Mouse (Mus musculus) cerebellum, postnatal 4 days (tissue): ENCODE data around the gene Wasf2.
"Not testable (repeated sequence)": the region's sequence is repeated elsewhere in the genome, so short reads cannot be mapped to it uniquely, and the experiment has no call there.

Experiments
- DNase-seq, 2 experiments: peaks; one replicate each; pipeline ENCODE4 v3.0.0; 2022; ENCODE audit warnings: low spot score in 2 of 2, mixed read lengths in 1 of 2

Gene Wasf2

DNA sequence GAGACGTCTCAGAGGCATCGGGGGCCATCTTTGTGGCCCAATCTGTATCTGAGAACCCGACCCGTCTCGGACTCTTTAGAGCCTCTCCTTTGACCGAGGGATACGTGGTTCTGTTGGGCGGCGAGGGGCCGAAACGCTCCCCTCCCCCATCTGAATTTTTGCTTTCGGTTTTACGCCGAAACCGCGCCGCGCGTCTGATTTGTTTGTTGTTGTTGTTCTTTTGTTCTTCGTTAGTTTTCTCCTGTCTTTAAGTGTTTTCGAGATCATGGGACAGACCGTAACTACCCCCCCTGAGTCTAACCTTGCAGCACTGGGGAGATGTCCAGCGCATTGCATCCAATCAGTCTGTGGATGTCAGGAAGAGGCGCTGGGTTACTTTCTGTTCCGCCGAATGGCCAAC is 33.6 kb upstream of the Wasf2 start:
- not testable (repeated sequence) for DNase-seq

DNA sequence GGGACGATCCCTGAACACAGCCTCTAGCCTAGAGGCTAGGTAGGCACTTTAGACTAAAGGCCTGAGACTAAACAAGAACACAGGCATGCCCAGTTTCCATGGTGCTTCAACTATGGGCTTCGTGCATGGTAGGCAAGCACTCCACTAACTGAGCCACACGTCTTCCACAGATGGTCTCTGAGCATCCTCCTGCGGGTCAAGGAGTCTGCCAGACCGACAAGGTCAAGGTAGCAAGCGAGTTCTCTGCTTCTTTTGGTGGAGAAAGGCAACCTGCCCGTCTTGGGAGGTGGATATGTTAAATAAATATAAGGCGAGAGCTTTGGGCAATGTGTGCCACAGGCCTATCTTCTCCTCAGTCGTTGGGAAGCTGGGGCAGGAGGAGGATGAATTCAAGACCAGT is 28.6 kb upstream of the Wasf2 start:
- no peak for DNase-seq

DNA sequence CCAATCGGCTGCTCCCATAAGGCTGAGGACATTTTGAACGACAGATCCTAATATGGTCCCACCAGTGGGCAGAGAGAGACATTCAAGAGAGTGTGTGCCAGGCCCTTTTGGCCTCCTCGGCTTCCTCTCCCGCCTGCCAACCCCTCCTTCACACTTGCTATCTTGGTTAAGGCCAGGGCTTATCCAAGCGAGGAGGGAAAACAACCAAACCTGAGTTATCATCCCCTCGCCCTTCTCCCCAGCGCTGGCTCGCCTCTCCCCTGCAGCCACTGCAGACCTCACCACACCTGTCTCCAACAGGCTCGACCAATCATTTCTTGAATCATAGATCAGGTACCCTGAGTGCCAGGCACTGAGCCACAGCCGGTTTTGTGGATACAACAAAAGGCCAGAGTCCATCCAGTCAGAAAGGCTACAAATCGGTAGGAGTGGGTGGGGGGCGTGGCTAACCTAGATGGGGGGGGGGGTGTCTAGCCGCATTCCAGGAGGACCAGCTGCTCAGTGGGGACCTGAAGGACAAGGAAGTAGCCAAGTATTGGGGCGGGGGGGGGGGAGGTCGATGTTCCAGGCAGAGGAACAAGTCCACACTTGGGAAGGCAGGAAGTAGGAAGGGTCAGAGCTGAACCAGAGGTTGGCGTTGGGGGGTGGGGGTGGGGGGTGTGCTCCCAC is 26.6 kb upstream of the Wasf2 start:
- DNase-seq: no peak

DNA sequence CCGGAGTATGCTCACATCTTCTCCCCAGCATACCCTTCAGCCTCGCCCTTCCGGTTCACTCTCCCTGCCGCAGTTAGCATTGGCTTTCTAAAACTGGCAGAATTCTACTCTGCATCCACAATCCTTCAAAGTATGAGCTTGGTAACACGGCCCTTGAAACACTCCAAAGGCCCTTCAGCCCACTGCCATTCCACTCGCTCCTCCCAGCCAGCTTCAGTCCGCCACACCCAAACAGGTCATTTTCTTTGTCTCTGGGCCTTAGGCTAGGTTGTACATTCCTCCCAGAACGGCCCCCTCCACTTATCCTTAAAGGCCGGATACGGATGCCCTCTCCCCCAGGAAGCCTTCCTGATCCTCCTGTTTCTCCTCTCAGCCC is 26.1 kb upstream of the Wasf2 start:
- no peak for DNase-seq

DNA sequence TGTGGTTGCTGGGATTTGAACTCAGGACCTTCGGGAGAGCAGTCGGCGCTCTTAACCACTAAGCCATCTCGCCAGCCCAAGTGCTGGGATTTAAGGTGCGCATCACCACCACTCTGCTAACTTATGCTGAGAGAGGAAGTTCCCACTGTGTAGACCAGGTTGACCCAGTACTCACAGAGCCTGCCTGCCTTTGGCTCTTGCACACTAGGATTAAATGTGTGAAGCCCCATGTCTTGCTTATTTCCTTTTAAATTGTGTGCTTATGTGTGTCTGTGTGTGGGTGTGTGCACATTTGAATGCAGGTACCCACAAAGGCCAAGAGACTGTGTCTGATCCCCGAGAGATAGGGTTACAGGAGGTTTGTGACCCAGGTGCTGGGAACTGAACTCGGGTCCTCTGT is 23.6 kb upstream of the Wasf2 start:
- no peak for DNase-seq

DNA sequence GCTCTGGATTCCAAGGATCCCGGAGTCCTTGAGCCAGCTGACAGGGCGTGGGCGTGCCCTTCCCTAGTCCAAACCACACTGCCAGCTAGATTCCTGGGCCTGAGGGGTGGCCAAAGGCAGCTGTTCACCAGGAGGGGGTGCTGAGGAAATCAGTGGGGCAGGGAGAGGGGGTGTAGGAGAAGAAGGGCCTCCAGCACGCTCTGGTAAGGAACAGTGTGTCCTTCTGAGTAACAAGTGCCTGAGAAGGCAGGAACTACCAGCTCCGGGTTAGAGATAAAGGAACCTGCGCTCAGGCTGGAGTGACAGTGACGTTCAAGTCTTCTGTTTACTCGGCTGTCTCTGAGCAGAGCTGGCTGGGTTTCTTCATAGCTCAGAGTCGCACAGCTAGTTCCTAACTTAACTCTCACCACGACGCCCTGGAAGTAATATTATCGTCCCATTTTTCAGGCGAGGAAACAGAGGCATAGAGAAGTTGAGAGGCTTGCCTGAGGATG is 22.5 kb upstream of the Wasf2 start:
- no peak for DNase-seq

DNA sequence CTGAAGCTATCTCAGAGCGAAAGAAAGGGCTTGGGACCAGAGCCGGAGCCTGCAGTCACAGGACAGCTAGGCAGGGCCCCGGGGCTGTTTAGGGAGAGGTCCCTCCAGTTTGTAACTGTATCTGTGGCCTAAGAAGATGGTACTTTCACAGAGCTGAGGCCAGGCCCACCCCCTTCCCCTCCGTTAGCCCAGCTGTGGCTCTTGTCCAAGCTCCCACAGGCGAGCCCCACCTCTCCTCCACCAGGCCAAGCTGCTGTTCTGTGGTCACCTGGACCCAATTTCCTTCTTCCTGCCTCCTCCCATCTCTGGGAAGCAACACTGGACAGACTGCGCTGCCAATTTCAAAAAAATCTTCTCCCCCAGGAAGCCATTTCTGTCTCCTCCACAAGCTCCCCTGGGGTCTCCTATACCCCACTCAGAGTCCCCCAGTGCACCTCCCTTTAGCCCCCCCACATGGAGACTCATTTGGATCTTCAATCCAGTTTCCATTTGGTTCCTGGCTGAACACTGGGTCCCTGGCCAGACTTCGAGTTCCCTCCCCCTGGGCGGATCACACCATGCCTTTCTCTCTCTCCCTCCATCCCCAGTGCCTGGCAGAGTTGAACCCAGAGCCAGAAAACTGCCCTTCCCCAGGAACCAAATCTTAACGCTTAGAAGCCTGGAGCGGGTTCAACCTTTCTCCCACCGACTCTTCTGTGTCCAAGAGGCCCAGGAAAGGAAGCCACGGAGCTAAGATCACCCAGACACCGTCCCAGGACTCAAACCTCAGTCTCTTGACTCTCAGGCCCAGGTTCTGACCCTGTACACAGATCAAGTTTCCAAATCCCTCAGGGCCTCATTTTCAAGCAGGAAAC is 21.6 kb upstream of the Wasf2 start:
- DNase-seq: no peak

DNA sequence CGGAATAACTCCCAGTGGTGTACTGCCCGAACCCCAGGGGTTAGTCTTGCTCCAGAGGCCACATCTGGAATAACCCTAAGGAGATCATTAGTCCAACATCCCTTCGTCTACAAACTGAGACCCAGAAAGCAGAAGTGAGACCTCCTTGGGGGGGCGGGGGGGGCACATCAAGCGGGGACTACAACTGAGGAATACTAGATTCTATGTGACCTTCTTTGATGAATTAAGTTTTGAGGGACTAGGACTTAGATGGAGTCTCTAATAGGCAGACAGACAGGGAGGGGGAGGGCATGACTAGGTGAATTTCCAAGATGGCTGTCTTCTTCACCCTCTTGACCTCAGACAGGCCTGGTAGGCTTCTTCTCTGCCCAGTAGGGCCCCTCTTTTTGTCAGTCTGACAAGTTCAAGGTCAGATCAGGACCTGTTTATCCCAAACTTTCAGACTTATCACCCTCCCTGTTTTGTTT is 20.9 kb upstream of the Wasf2 start:
- DNase-seq: no peak

DNA sequence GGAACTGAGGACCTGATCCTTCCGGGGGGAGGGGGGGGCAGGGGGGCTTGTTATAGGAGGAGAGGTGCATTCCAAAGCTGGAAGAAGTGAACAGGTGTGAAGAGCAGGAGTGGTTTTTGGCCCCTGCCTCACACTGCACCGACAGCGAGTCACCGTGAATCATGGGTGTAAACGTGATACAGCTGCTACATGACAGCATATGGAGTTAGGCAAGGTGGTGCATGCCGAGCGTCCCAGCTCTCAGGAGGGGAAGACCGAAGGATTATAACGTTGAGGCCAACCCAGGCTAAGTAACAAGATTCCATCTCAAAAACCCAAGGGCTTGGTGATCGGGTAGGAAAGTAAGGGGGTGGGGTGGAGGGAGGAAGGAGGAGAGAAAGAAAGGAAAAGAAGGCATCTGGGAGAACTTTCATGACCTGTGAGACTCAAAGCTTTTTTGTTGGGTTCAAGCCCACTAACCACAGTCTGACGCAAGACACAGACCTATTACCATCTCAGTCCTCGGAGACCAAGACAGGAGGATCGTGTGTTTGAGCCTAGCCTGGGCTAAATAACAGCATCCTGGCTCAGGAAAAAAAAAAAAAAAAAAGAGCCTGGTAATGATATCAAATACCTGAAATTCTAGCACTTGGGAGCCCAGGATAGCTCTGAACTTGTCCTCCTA is 18.0 kb upstream of the Wasf2 start:
- DNase-seq: no peak

DNA sequence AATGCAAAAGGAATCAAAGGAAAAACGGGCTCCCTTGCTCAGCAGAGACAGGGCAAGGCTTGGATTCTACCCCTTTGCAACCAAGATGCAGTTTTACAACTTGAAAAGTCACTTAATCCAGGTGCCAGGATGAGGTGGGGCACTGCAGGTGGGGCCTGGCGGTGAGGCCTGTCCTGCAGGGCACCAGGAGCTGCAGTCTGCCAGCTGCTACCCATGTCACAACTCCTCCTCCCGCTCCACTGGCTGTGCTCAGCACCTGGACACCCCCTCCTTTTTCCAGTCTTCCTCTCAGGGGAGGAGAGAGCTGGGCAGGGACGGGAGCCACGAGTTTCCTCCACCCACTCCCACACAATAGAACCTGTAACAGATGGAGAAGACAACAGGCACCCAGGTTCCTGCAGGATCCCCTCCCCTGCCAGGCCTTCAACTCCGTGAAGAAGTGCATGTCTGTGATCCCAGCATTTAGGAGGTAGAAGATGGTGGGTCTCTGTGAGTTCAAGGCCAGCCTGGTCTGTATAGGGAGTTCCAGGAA is 16.9 kb upstream of the Wasf2 start:
- no peak for DNase-seq

DNA sequence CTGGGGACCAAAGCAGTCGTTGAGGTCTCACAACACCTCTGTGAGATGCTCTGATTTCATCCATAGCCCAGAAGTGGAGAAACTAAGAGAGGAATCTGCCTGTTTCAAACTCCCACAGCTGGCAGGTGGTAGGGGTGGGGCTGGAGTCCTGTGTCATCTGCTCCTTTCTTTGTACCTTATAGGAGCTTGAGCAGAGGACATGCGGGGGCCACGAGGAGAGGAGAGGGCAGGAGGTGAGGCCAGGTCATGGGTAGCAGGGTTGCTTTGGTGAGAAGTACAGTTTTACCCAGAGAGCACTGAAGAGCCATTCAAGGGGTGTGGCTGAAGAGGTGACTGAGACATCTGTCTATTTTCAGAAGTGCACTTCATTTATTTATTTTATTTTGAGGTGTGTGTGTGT is 15.5 kb upstream of the Wasf2 start:
- DNase-seq: no peak

DNA sequence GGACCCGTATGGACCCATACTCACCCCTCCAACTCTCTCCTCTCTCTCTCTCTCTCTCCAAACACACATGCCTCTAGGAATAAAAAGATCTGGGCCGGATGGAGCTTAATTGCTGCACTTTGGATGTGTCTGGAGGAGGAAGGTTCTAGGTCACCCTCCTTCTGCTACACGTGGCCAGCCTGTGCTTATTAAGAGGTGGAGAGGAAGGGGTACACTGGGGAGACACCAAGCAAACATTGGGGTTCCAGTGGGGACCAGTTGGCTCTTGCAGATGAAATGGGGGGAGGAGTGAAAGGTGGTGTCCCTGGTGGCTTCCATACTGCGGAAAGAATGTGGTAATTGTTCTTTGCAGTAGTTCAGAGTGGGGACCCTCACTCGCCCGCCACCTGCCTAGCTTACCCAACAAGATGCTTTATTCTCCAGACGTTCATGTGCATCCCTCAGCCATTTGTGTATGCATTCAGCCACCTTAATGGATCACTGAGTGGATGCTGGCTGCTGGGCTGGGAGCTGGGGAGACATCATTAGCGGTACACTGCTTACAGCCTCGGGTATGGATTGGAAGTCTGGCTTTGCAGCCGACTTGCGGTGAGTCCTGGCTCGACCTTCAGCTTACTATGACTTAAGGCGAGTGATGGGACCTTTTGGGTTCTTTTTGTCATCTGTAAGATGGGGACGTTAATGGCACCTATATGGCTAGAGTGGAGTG is 14.4 kb upstream of the Wasf2 start:
- no peak for DNase-seq

DNA sequence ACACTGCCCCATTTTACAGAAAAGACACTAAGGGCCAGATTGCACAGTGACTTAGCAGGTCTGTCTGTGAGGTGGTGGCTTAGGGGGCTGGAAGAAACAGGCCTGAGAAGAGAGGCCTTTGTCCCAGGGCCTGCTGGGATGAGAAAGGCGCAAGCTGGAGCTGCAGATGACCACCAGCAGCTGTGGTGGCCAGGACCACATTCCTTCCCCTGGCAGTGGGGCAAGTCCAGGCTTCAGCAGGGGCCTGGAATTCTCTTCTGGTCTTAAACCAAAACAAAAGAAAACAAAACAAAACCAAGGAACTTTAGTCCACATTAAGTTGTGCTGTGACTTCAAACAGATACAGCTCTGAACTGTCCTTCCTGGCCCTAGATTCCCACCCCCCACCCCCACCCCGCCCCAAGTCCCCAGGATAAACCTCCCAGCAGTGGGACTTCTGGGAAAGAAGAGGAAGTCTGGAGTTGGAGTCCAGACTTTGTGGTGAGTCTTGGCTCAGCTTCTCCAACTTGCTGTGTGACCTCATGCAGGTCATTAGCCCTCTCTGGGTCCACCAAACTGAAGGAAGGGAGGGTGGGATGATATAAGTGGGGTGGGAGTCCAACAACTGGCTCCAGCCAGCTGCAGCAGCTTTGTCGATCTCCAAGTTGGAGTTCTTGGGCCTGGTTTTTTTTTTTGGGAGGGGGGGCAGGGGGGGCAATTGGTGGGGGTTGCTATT is 13.4 kb upstream of the Wasf2 start:
- no peak for DNase-seq

DNA sequence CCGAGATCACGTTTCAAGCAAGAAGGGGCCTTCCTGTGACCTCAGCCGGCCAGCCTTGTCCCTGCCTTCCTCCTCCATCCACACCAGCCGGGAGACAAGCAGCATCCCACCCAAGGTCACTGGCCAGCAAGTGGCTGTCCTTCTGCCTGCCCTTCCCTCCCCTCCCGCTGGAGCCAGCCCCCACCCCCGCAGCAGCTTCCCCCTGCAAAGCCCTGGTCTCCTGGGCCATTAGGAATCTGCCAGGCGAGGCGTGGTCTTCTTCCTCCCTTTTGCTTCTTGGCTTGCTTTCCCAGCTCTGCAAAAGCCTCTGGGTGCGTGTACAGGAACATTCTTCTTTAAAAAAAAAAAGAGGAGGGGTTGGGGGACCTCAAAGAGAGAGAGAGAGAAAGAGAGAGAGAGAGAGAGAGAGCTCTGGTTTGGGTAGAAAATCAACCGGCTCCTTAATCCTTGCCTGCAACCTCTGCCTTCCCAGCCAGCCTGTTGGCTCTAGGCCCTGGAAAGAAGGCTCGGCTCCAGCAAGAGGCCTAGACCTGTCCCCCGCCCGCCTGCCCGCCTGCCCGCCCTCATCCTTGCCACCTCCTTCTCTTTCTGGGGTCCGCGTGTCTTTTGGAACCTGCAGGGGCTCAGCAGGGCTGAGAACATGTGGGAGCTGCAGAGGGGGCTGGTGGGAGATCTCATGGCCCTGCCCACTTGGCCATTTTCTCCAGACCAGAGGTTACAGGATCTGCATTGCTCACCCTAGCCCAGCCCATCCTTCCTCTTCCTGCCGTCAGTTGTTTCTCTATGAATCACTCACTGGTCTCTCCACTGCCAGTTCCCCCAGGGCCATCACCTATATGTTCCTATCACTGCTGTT is 12.5 kb upstream of the Wasf2 start:
- peak in 1 of 2 experiments; percentile 76 for DNase-seq

DNA sequence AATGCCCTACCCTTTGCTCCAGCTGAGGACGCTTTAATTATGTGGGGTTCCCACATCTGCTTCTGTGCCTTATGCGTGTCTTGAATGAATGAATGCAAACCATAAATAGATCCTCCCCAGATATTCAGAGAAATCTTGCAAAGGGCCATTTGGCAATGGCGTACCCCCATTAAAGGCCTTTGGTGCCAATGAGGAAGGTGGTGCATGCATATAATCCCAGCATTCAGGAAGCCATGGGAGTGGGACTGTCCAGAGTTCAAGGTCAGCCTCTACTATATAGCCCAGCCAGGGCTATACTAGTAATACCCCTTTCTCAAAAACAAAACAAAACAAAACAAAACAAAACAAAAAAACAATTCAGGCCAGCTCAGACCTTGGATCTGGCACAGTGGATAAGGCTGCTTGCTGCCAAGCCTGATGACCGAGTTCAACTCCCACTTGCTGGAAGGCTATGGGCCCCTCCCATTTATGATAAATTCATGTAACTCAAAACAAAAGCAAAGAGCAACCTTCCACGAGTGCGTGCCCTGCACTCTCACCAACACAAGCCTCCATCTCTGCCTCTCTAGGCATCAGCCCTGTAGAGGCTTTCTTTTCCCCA is 11.4 kb upstream of the Wasf2 start:
- DNase-seq: no peak

DNA sequence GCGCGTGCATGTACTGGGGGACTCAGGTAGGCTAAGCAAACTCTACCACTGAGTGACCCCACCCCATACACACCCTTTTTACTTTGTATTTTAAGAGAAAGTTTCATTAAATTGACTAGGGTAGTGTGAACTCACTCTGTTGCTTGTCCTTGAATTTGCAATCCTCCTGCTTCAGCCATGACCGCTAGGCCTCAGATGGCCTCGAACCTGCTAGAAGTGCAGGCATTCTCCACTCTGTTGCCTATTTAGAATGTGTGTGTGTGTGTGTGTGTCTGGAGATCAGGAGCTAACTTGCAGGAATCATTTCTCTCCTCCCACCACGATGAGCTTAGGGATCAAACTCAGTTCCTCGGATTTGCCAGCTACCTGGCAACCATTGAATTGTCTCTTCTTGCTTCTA is 10.7 kb upstream of the Wasf2 start:
- DNase-seq: no peak

DNA sequence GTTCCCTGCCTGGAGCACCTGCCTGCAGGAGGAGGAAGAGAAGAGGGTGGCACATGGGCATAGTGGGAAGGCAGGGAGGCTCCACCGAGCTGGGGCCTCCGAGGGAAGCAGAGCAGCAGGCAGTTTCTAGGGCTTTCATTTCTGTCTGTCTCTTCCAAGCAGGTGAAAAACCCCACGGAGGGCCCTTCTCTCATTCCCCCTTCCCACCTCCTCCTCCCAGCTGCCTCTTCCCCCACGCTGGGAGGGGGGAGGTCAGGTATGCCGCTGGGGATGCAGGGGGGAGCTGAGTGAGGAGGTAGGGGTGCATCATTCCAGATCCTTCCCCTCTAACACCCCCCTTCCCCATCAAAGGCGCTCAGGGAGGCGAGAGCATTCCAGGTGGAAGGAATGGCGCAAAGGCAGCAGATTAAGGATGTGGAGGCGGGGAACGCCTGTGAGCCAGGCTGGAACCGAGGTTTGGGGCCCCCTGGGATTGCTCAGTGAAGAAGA is 9.4 kb upstream of the Wasf2 start:
- DNase-seq: no peak

DNA sequence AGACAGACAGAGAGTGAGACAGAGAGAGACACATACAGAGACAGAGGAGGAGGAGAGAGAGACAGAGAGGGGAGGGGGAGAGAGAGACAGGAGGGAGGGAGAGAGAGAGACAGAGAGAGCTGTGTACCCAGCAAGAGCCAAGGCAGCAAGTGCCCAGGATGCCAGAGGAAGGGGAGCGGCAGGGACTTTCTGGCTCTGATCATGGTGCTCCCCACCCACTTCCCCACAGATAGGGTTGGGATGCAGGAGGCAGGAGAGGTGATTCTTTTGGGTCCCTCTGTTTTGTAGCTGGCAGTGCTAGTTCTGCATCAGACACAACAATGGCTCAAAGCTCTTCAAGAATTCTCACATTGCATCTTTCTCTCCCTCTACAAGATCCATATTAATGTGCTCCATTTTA is 8.9 kb upstream of the Wasf2 start:
- no peak for DNase-seq

DNA sequence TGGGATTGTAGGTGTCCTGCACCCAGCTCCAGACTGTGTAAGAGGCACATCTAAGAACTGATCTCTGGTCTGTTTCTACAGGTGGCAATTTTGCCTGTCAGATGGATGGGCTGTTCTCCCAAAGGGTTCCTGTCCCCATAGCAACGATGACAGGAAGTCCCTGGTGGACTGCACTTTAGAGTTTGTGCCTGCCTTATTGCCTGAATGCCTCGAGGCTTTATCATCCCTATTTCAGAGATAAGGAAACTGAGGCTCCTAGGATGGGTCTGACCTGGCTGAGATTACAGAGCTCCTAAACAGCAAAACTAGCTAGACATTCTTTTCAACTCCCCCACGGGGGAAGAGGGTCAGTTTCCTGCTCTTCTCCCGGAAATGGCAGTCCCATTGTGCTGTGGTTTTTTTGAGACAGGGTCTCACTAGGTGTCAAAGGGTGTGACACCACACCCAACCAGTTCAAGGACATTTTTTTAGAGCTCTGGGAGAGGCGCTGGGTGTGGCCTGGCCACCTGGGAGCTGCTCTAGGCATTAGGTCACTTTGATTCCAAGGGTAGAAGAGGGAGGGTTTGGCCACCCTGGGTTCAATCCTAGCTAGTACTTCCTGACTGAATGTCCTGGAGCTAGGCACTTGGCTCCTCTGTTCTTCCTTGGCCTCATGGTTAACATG is 8.2 kb upstream of the Wasf2 start:
- DNase-seq: no peak
